Mouse (Mus musculus): ENCODE measurements around the gene Dlgap4. TPM values are rescaled to one million over a fixed set of nuclear protein-coding genes. Genes with fewer than 3 reads are reported as not detected.

Dlgap4 gene
- polyA plus RNA-seq, 1 experiment from 2014 or later, result 119 TPM

DNA sequence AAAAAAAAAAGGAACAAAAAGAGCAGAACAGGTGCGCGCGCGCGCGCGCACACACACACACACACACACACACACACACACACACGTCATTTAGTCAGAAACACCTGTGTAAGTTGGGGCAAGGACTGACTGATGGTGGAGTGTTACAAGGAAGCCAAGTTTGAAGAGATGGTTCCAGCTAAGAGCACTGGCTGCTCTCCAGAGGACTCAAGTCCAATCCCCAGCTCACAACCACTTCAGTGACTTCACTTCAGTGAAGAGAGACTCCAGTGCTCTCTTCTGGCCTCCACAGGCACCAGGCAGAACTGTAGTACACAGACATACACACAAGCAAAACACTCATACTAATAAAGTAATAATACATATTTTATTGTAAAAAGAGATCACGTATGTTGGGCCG, 197.2 kb downstream of the Dlgap4 start:
- no peaks in the 10 kb centered on the region for H3K4me1 ChIP-seq (ENCODE audit: control insufficient read depth, insufficient read depth, low read length)
- no peak overlapping the region for H3K9ac ChIP-seq (replicated peaks; ENCODE audit: low read length)
- no peak overlapping the region for H3K4me2 ChIP-seq (ENCODE audit: low read depth, low read length)
- ATAC-seq (replicated peaks; ENCODE audit: insufficient number of reproducible peaks, low FRiP score, low TSS enrichment, low read depth) (no peak), DNase-seq (ENCODE audit: low spot score) (no peak)
- H3K4me3 ChIP-seq (ENCODE audit: low read depth, low read length), result no peak overlapping the region
- H3K27ac ChIP-seq (replicated peaks; ENCODE audit: low read depth, low read length), result no peak overlapping the region
- H3K27me3 ChIP-seq (ENCODE audit: control insufficient read depth, insufficient read depth, low read length), result no peaks in the 10 kb centered on the region
- no peaks in the 10 kb centered on the region for H3K36me3 ChIP-seq (replicated peaks; ENCODE audit: control insufficient read depth, insufficient read depth, low read depth, low read length)
- 95% methylated on average over 10 of the region's 10 CpGs for WGBS
- H3K9me3 ChIP-seq (replicated peaks; ENCODE audit: control insufficient read depth, low read length), result no peaks in the 10 kb centered on the region

DNA sequence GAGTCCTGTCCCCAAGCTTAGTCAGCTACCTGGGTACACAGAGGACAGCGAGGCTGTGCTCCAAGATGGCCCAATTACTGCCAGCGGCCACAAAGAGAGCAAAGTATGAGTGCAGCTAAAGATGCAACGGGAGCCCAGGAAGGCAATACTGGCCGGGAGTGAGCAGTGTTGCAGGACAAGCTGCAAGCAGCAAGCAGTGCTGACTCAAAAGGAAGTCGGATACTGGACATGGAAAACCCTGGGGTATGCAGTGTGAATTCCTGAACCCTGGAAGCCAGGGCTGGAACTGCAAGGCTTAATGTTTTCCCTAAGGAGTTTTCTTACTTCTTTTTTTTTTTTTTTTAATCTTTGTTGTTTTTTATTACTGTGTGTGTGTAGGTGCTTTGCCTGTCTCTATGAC, 198.1 kb downstream of the Dlgap4 start:
- Histone ChIP-seq H3K4me2 (ENCODE audit: low read depth, low read length) (no peak overlapping the region), H3K9ac (replicated peaks; ENCODE audit: low read length) (no peak overlapping the region), H3K27ac (replicated peaks; ENCODE audit: low read depth, low read length) (no peak overlapping the region), H3K27me3 (ENCODE audit: control insufficient read depth, insufficient read depth, low read length) (no peaks in the 10 kb centered on the region), H3K36me3 (replicated peaks; ENCODE audit: control insufficient read depth, insufficient read depth, low read depth, low read length) (no peaks in the 10 kb centered on the region), H3K9me3 (replicated peaks; ENCODE audit: control insufficient read depth, low read length) (no peaks in the 10 kb centered on the region), H3K4me1 (ENCODE audit: control insufficient read depth, insufficient read depth, low read length) (no peaks in the 10 kb centered on the region), H3K4me3 (ENCODE audit: low read depth, low read length) (no peak overlapping the region)
- no peak for ATAC-seq (replicated peaks; ENCODE audit: insufficient number of reproducible peaks, low FRiP score, low TSS enrichment, low read depth)
- no peak for DNase-seq (ENCODE audit: low spot score)
- WGBS, result 63% methylated on average over 5 of the region's 5 CpGs

Other genes starting within 250 kb of the Dlgap4 start
- 3.2 and 3.3 TPM in 2 replicates for gene Epb41l1, start 192.8 kb upstream of the Dlgap4 start, polyA plus RNA-seq (2014; fragmentation: Nextera tagmentation; extraction: Ambion mirVana)
- gene Aar2, start 66.1 kb upstream of the Dlgap4 start, polyA plus RNA-seq (2014; fragmentation: Nextera tagmentation; extraction: Ambion mirVana), result 50.7 and 51.0 TPM in 2 replicates
- 128 and 151 TPM in 2 replicates for gene Myl9, start 161.7 kb downstream of the Dlgap4 start, polyA plus RNA-seq (2014; fragmentation: Nextera tagmentation; extraction: Ambion mirVana)
- gene Tgif2, start 226.3 kb downstream of the Dlgap4 start, polyA plus RNA-seq (2014; fragmentation: Nextera tagmentation; extraction: Ambion mirVana), result 91.0 and 97.6 TPM in 2 replicates
- 4.3 and 5.5 TPM in 2 replicates for gene 4930518I15Rik, start 244.2 kb downstream of the Dlgap4 start, polyA plus RNA-seq (2014; fragmentation: Nextera tagmentation; extraction: Ambion mirVana)
- 217 and 219 TPM in 2 replicates for gene Rab5if, start 249.4 kb downstream of the Dlgap4 start, polyA plus RNA-seq (2014; fragmentation: Nextera tagmentation; extraction: Ambion mirVana)